Mouse (Mus musculus) forebrain, postnatal 0 days (tissue): ENCODE data around the gene Rad51b. TPM values are rescaled to one million over a fixed set of nuclear protein-coding genes. Genes with fewer than 3 reads are reported as not detected.

Source experiments
- ATAC-seq: fragments of 200-750 bp; cut with Nextera tagmentation; 2 replicates; pipeline ENCODE4 v1.8.0; 2017; ENCODE audit warnings: mild to moderate bottlenecking, moderate library complexity
- DNase-seq: peaks from one replicate; pipeline ENCODE4 v3.0.0-alpha.2; 2015
- H3K27ac ChIP-seq: fragments of 300-500 bp; sonication (generic); 2 replicates; pipeline ENCODE4 v1.5.1; 2014; ENCODE audit warnings: low read depth, mild to moderate bottlenecking, antibody characterized with exemption, low read length, moderate library complexity, mixed read lengths
- H3K27me3 ChIP-seq: fragments of 300-500 bp; sonication (generic); 2 replicates; pipeline ENCODE4 v1.6.1; 2014; ENCODE audit warnings: mild to moderate bottlenecking, low read length, mixed read lengths; ENCODE audit not compliant: insufficient read depth
- H3K36me3 ChIP-seq: fragments of 300-500 bp; sonication (generic); 2 replicates; pipeline ENCODE4 v1.6.1; 2014; ENCODE audit warnings: mild to moderate bottlenecking, moderate library complexity; ENCODE audit not compliant: insufficient read depth
- H3K4me1 ChIP-seq: fragments of 300-500 bp; sonication (generic); 2 replicates; pipeline ENCODE4 v1.6.1; 2014; ENCODE audit warnings: antibody characterized with exemption; ENCODE audit not compliant: insufficient read depth
- H3K4me2 ChIP-seq: fragments of 300-500 bp; sonication (generic); 2 replicates; pipeline ENCODE4 v1.6.1; 2014; ENCODE audit warnings: low read depth, mild to moderate bottlenecking, moderate library complexity
- H3K4me3 ChIP-seq: fragments of 300-500 bp; sonication (generic); 2 replicates; pipeline ENCODE4 v1.5.1; 2014; ENCODE audit warnings: low read depth, low read length, mixed read lengths
- H3K9ac ChIP-seq: fragments of 300-500 bp; sonication (generic); 2 replicates; pipeline ENCODE4 v1.6.1; 2014; ENCODE audit warnings: mild to moderate bottlenecking
- H3K9me3 ChIP-seq: fragments of 300-500 bp; sonication (generic); 2 replicates; pipeline ENCODE4 v1.6.1; 2016; ENCODE audit warnings: low read length
- CTCF ChIP-seq: sonication (generic); IDR thresholded peaks from 2 replicates; pipeline ENCODE4 v1.5.1; 2016; ENCODE audit warnings: antibody characterized with exemption, control low read depth, low read depth
- WGBS: fragments of 180-500 bp; shearing (Covaris S2); extraction: QIAGEN DNeasy Blood & Tissue Kit; methylation state at CpG from one replicate; pipeline ENCODE4 v1.1.7; 2014; 5-methylcytosine and 5-hydroxymethylcytosine counted together
- polyA plus RNA-seq: library from polyadenylated mRNA; unstranded; fragments of >200 nt; fragmentation: Nextera tagmentation; extraction: Ambion mirVana; gene quantifications from 2 replicates; pipeline ENCODE4 v1.2.1, GENCODE M21; 2015
- total RNA-seq: library from RNA; depleted of rRNA; stranded (reverse); fragments of >200 nt; gene quantifications from 2 replicates; pipeline ENCODE4 v1.2.3, GENCODE M21; 2014

The Rad51b gene
- total and polyA plus RNA-seq, 2 experiments from 2014 or later: 0.62 to 1.1 TPM

DNA sequence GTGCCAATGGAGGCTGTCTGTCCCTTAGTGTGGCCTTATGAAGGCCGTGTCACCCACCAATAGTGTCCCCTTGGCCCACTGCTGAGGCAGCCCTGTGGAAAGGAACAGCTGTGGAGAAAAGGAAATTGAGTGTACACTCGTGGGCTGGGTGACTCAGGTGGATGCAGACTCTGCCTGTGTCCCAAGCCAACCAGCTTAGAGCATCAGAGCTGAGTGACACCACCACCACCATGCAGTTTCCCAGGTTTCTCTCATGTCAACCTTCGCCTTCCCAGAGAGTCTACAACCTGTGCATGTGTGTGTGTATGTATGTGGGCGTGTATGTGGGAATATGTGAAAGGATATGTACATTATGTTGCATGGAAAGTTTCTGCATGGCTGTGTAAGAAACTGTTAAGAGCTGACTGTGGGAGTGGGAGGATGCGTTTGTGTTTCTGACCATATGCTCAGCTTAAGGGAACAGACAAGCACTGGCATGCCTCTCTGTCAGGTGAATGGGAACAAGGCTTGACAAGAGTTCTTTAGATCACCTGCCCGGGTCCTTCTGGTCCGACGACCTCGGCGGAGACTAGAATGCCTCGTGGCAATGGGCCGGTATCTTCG is 17.5 kb upstream of the Rad51b start:
- WGBS: 94% methylated on average over 13 of the region's 13 CpGs
- Histone ChIP-seq H3K36me3 (peaks cover 88% of the 10 kb centered on the region), H3K4me3 (no peak overlapping the region), H3K9me3 (no peaks in the 10 kb centered on the region), H3K9ac (no peak overlapping the region), H3K4me1 (no peaks in the 10 kb centered on the region), H3K27ac (no peak overlapping the region), H3K27me3 (no peaks in the 10 kb centered on the region), H3K4me2 (no peak overlapping the region)
- no peak for TF ChIP-seq CTCF
- ATAC-seq: no peak
- DNase-seq: no peak

- WGBS: 93% methylated on average over 8 of the region's 8 CpGs
- Histone ChIP-seq H3K4me2 (no peak overlapping the region), H3K9me3 (no peaks in the 10 kb centered on the region), H3K36me3 (peaks cover 87% of the 10 kb centered on the region), H3K27me3 (no peaks in the 10 kb centered on the region), H3K27ac (no peak overlapping the region), H3K9ac (no peak overlapping the region), H3K4me3 (no peak overlapping the region), H3K4me1 (no peaks in the 10 kb centered on the region)
- TF ChIP-seq CTCF: no peak
- DNase-seq (no peak), ATAC-seq (no peak)
These were observed 14.5 kb upstream of the Rad51b start for GRCm38 (mm10) chr12:79282595-79282994.

DNA sequence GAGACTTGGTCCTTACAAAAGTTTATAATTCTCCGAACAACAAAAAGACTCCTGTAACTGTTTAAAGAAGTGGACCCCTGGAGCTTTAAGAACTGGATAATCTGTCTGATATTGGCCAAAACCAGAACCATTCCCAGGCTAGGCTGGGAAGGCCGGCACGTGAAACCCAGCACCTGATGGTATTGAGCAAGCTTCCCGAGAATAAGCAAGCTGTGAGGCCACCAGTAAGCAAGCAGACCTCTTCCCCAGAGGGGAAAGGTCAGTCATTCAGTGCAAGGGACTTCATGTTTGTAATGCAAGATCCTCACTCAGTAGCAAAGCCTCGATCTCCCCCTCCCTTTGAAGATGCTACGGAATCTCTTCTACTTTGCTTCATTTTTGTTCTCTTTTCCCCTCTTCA is 4.2 kb upstream of the Rad51b start:
- Histone ChIP-seq H3K27me3 (no peaks in the 10 kb centered on the region), H3K36me3 (peaks cover 13% of the 10 kb centered on the region), H3K4me2 (no peak overlapping the region), H3K9ac (no peak overlapping the region), H3K4me3 (no peak overlapping the region), H3K27ac (no peak overlapping the region), H3K4me1 (peaks cover 3% of the 10 kb centered on the region; the same call in 1 of the 2 replicates), H3K9me3 (no peaks in the 10 kb centered on the region)
- ATAC-seq: no peak
- no peak for DNase-seq
- TF ChIP-seq CTCF: no peak
- WGBS: 85% methylated on average over 6 of the region's 6 CpGs

DNA sequence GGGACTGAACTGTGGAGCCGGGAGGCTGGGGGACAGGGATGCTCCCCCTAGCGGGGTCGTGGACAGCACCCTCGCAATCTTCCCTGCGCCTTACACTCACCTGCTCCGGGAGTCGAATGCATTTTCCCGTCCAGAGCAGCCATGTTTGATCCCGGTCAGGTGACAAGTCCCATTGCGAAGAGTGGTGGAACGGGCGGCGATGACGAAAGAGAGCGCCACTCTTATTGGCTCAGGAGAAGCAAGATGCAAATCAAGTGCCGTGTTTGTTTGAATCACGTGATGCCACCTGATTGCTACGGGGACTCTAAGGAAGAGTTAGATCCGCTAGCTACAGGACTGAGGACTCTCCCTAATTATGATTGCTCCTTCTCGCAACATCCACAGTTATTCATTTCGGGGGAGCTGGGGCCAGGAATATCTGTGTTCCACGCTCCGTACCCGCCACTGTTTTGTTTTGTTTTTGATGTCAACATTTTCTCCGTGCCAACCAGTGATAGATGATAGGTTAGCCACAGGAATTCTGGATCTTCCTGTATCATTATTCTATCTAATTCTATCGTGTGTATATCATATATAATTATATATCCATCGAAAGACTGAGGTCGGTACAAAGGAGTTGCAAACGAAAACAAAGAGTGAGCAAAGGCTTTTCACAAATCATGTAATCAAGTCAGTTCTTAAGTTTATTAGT is 811 bp upstream of the Rad51b start, which contains the start of gene Zfyve26:
TSS of gene Zfyve26 (minus strand) at position 179 of the 691 bp plus-strand sequence.
- no peaks in the 10 kb centered on the region for H3K9me3 ChIP-seq
- TF ChIP-seq CTCF: peak; percentile 52
- peaks cover 5% of the 10 kb centered on the region; the same call in 1 of the 2 replicates for H3K36me3 ChIP-seq
- H3K4me3 ChIP-seq: peak within 1 kb of the TSS; percentile 61
- WGBS: under 1% methylated on average over 29 of the region's 29 CpGs
- ATAC-seq (peak; percentile 99), DNase-seq (peak; percentile 96)
- H3K4me2 ChIP-seq: peak within 1 kb of the TSS; percentile 79
- H3K27ac ChIP-seq: peak within 1 kb of the TSS; percentile 75
- peak within 1 kb of the TSS; percentile 64 for H3K9ac ChIP-seq
- H3K27me3 ChIP-seq: no peaks in the 10 kb centered on the region
- H3K4me1 ChIP-seq: peaks cover 3% of the 10 kb centered on the region; the same call in 1 of the 2 replicates

DNA sequence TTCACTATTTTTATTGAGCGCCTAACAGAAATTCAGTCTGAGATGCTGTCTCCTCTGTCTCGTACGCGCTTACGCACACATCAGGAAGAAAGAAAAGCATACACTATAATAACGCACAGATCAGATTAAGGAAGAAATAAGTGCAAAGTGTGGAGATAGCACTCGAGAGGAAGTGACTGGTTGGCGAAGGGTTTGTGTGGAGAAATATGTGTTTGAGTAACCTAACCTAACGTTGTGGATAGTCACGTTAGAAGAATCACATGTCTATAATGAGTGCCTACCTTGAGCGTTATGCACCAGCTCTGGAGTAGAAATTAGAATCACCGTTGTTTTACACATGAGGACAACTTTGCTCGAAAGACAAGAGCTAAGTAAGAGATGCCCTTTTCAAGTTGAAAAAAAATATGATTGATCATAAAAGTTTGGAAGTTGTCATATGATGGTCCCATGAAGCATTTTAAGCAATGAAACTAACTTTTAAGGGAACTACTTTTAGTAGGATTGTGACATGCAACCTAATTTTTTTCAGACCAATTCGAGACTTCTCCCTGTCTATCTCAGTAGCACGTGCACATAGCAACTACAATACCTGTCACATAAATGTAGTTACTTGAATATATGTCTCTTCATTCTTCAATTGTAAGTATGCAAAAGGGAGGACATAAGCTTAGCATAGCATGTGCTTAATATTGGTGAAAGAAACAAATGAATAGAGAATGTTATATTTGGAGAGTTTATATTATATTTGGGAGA is 978 bp downstream of the Rad51b start:
- Histone ChIP-seq H3K27me3 (no peaks in the 10 kb centered on the region), H3K36me3 (no peaks in the 10 kb centered on the region), H3K9me3 (no peaks in the 10 kb centered on the region), H3K9ac (no peak overlapping the region), H3K4me1 (peaks cover 3% of the 10 kb centered on the region; the same call in 1 of the 2 replicates), H3K27ac (no peak overlapping the region), H3K4me3 (0 out of 2 replicates have a peak overlapping the region, but pooled peaks have one; percentile 61), H3K4me2 (peak overlapping the region; percentile 79)
- DNase-seq: no peak
- ATAC-seq: no peak
- 13% methylated on average over 15 of the region's 15 CpGs for WGBS
- TF ChIP-seq CTCF: no peak

DNA sequence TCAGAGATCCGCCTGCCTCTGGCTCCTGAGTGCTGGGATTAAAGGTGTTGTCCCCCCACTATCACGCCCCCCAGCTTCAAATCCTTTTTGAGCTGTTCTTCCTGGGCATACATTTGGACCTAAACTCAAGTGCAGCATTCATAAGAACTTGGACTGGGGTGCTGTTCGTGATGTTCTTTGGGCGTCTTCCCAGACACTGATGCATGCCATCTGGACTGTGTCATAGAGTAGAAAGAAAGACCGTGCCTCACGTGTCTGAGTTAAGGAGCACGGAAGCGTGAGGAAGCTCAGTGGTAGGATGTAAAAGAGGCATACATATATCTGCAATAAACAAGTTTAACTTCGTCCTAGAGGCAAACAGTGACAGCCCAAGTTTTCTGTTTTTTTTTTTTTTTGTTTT is 4.7 kb downstream of the Rad51b start:
- no peak for TF ChIP-seq CTCF
- no peak for DNase-seq
- Histone ChIP-seq H3K9me3 (no peaks in the 10 kb centered on the region), H3K36me3 (no peaks in the 10 kb centered on the region), H3K27me3 (no peaks in the 10 kb centered on the region), H3K4me2 (no peak overlapping the region), H3K4me1 (no peaks in the 10 kb centered on the region), H3K27ac (no peak overlapping the region), H3K4me3 (no peak overlapping the region), H3K9ac (no peak overlapping the region)
- 69% methylated on average over 9 of the region's 9 CpGs for WGBS
- ATAC-seq: no peak
